Mouse (Mus musculus): ENCODE data around the gene Galnt14. TPM values are rescaled to one million over a fixed set of nuclear protein-coding genes. Genes with fewer than 3 reads are reported as not detected.

Galnt14 gene
- polyA plus RNA-seq, 1 experiment = 7.6 TPM

GRCm38 (mm10) chr17:73592081-73592480 lies 118.2 kb downstream of the Galnt14 start:
- no peaks in the 10 kb centered on the region for H3K27me3 ChIP-seq (ENCODE audit: control insufficient read depth, insufficient read depth, low read length)
- no peaks in the 10 kb centered on the region for H3K4me1 ChIP-seq (ENCODE audit: control insufficient read depth, insufficient read depth, low read length)
- TF ChIP-seq POLR2A (IDR thresholded peaks at IDR 0.05; ENCODE audit: borderline replicate concordance, insufficient read depth, low read length) (no peak), CTCF (IDR thresholded peaks at IDR 0.05; ENCODE audit: borderline replicate concordance, insufficient read depth, low read depth, low read length) (no peak)
- no peak for DNase-seq
- 70% methylated on average over 2 of the region's 2 CpGs for WGBS
- no peak overlapping the region for H3K27ac ChIP-seq (ENCODE audit: insufficient read depth, low read length)
- H3K4me3 ChIP-seq (replicated peaks; ENCODE audit: insufficient read depth, low read depth, low read length) = no peak overlapping the region

- Histone ChIP-seq H3K4me3 (replicated peaks; ENCODE audit: insufficient read depth, low read depth, low read length) (no peak overlapping the region), H3K4me1 (ENCODE audit: control insufficient read depth, insufficient read depth, low read length) (no peaks in the 10 kb centered on the region), H3K27ac (ENCODE audit: insufficient read depth, low read length) (no peak overlapping the region), H3K27me3 (ENCODE audit: control insufficient read depth, insufficient read depth, low read length) (no peaks in the 10 kb centered on the region; the same call in 1 of the 2 replicates)
- no peak for TF ChIP-seq CTCF (IDR thresholded peaks at IDR 0.05; ENCODE audit: borderline replicate concordance, insufficient read depth, low read depth, low read length)
- no peak for TF ChIP-seq POLR2A (IDR thresholded peaks at IDR 0.05; ENCODE audit: borderline replicate concordance, insufficient read depth, low read length)
- 70% methylated on average over 6 of the region's 6 CpGs for WGBS
- DNase-seq = no peak
These were observed 122.7 kb downstream of the Galnt14 start for GRCm38 (mm10) chr17:73587573-73587972.

GRCm38 (mm10) chr17:73574186-73574585 lies 136.1 kb downstream of the Galnt14 start:
- Histone ChIP-seq H3K4me3 (replicated peaks; ENCODE audit: insufficient read depth, low read depth, low read length) (no peak overlapping the region), H3K27ac (ENCODE audit: insufficient read depth, low read length) (no peak overlapping the region), H3K4me1 (ENCODE audit: control insufficient read depth, insufficient read depth, low read length) (peaks cover 2% of the 10 kb centered on the region), H3K27me3 (ENCODE audit: control insufficient read depth, insufficient read depth, low read length) (no peaks in the 10 kb centered on the region)
- no peak for DNase-seq
- TF ChIP-seq POLR2A (IDR thresholded peaks at IDR 0.05; ENCODE audit: borderline replicate concordance, insufficient read depth, low read length) (no peak), CTCF (IDR thresholded peaks at IDR 0.05; ENCODE audit: borderline replicate concordance, insufficient read depth, low read depth, low read length) (no peak)
- WGBS = 92% methylated on average over 1 of the region's 1 CpGs

- H3K4me1 ChIP-seq (ENCODE audit: control insufficient read depth, insufficient read depth, low read length) = peaks cover 2% of the 10 kb centered on the region
These were observed 137.4 kb downstream of the Galnt14 start for GRCm38 (mm10) chr17:73572881-73573280.

GRCm38 (mm10) chr17:73572440-73572839 lies 137.8 kb downstream of the Galnt14 start:
- WGBS = 79% methylated on average over 5 of the region's 5 CpGs
- DNase-seq = peak; percentile 29 to 46
- TF ChIP-seq CTCF (IDR thresholded peaks at IDR 0.05; ENCODE audit: borderline replicate concordance, insufficient read depth, low read depth, low read length) (peak; percentile 38; the same call in 1 of the 2 replicates), POLR2A (IDR thresholded peaks at IDR 0.05; ENCODE audit: borderline replicate concordance, insufficient read depth, low read length) (no peak)
- H3K27me3 ChIP-seq (ENCODE audit: control insufficient read depth, insufficient read depth, low read length) = no peaks in the 10 kb centered on the region
- H3K4me1 ChIP-seq (ENCODE audit: control insufficient read depth, insufficient read depth, low read length) = peaks cover 2% of the 10 kb centered on the region
- H3K27ac ChIP-seq (ENCODE audit: insufficient read depth, low read length) = no peak overlapping the region
- H3K4me3 ChIP-seq (replicated peaks; ENCODE audit: insufficient read depth, low read depth, low read length) = no peak overlapping the region

More at GRCm38 (mm10) chr17:73572881-73573280, 137.4 kb downstream of the Galnt14 start:
- Histone ChIP-seq H3K4me3 (replicated peaks; ENCODE audit: insufficient read depth, low read depth, low read length) (no peak overlapping the region), H3K27me3 (ENCODE audit: control insufficient read depth, insufficient read depth, low read length) (no peaks in the 10 kb centered on the region), H3K27ac (ENCODE audit: insufficient read depth, low read length) (no peak overlapping the region)
- no peak for TF ChIP-seq CTCF (IDR thresholded peaks at IDR 0.05; ENCODE audit: borderline replicate concordance, insufficient read depth, low read depth, low read length)
- TF ChIP-seq POLR2A (IDR thresholded peaks at IDR 0.05; ENCODE audit: borderline replicate concordance, insufficient read depth, low read length) = no peak
- 18% methylated on average over 5 of the region's 5 CpGs for WGBS
- no peak for DNase-seq

- Histone ChIP-seq H3K4me3 (replicated peaks; ENCODE audit: insufficient read depth, low read depth, low read length) (no peak overlapping the region), H3K4me1 (ENCODE audit: control insufficient read depth, insufficient read depth, low read length) (peaks cover 2% of the 10 kb centered on the region), H3K27ac (ENCODE audit: insufficient read depth, low read length) (no peak overlapping the region), H3K27me3 (ENCODE audit: control insufficient read depth, insufficient read depth, low read length) (no peaks in the 10 kb centered on the region)
- DNase-seq = peak; percentile 8 to 19
- TF ChIP-seq POLR2A (IDR thresholded peaks at IDR 0.05; ENCODE audit: borderline replicate concordance, insufficient read depth, low read length) (no peak), CTCF (IDR thresholded peaks at IDR 0.05; ENCODE audit: borderline replicate concordance, insufficient read depth, low read depth, low read length) (no peak)
- WGBS = 11% methylated on average over 4 of the region's 4 CpGs
These were observed 138.3 kb downstream of the Galnt14 start for GRCm38 (mm10) chr17:73571961-73572360.

- DNase-seq = no peak
- TF ChIP-seq POLR2A (IDR thresholded peaks at IDR 0.05; ENCODE audit: borderline replicate concordance, insufficient read depth, low read length) (no peak), CTCF (IDR thresholded peaks at IDR 0.05; ENCODE audit: borderline replicate concordance, insufficient read depth, low read depth, low read length) (no peak)
- no peak overlapping the region for H3K4me3 ChIP-seq (replicated peaks; ENCODE audit: insufficient read depth, low read depth, low read length)
- H3K27ac ChIP-seq (ENCODE audit: insufficient read depth, low read length) = no peak overlapping the region
- WGBS = 34% methylated on average over 9 of the region's 9 CpGs
- peaks cover 2% of the 10 kb centered on the region for H3K4me1 ChIP-seq (ENCODE audit: control insufficient read depth, insufficient read depth, low read length)
- no peaks in the 10 kb centered on the region for H3K27me3 ChIP-seq (ENCODE audit: control insufficient read depth, insufficient read depth, low read length)
These were observed 142.0 kb downstream of the Galnt14 start for GRCm38 (mm10) chr17:73568204-73568603.

- WGBS = 73% methylated on average over 3 of the region's 3 CpGs
- no peak for DNase-seq
These were observed 149.1 kb downstream of the Galnt14 start for GRCm38 (mm10) chr17:73561149-73561548.

More at GRCm38 (mm10) chr17:73561149-73561548, 149.1 kb downstream of the Galnt14 start:
- Histone ChIP-seq H3K27ac (ENCODE audit: insufficient read depth, low read length) (no peak overlapping the region), H3K4me1 (ENCODE audit: control insufficient read depth, insufficient read depth, low read length) (no peaks in the 10 kb centered on the region), H3K27me3 (ENCODE audit: control insufficient read depth, insufficient read depth, low read length) (no peaks in the 10 kb centered on the region), H3K4me3 (replicated peaks; ENCODE audit: insufficient read depth, low read depth, low read length) (no peak overlapping the region)
- TF ChIP-seq CTCF (IDR thresholded peaks at IDR 0.05; ENCODE audit: borderline replicate concordance, insufficient read depth, low read depth, low read length) = no peak
- no peak for TF ChIP-seq POLR2A (IDR thresholded peaks at IDR 0.05; ENCODE audit: borderline replicate concordance, insufficient read depth, low read length)

All from cerebellum, adult 2 months (tissue).